Mouse (Mus musculus) CH12.LX (cell line): Measurements from ENCODE around the gene Upk3a.

Experiments
- CTCF ChIP-seq, 2 experiments: IDR thresholded peaks in 1 of 2; conservative IDR thresholded peaks in 1 of 2; 2 replicates each; pipeline ENCODE4 v1.5.1; 2011 to 2012; ENCODE audit warnings: low read depth in 2 of 2, low read length in 2 of 2, improper control_type of control experiment in 1 of 2, inconsistent platforms in 1 of 2, mild to moderate bottlenecking in 1 of 2, moderate library complexity in 1 of 2
- E2F4 ChIP-seq: IDR thresholded peaks from 2 replicates; pipeline ENCODE4 v1.6.1; 2011; ENCODE audit warnings: low read depth, low read length, improper control_type of control experiment; ENCODE audit not compliant: insufficient replicate concordance
- EP300 ChIP-seq: IDR thresholded peaks from 2 replicates; pipeline ENCODE4 v1.6.1; 2011; ENCODE audit warnings: low read length, improper control_type of control experiment
- JUND ChIP-seq: conservative IDR thresholded peaks from 2 replicates; pipeline ENCODE4 v1.6.1; 2011; ENCODE audit warnings: low read depth, low read length, improper control_type of control experiment
- NRF1 ChIP-seq: IDR thresholded peaks from 2 replicates; pipeline ENCODE4 v1.6.1; 2014; ENCODE audit warnings: low read depth, mild to moderate bottlenecking, inconsistent platforms, low read length, improper control_type of control experiment, moderate library complexity
- POLR2A ChIP-seq: IDR thresholded peaks from 2 replicates; pipeline ENCODE4 v1.6.1; 2011; ENCODE audit warnings: low read depth, mild to moderate bottlenecking, improper control_type of control experiment, low read length
- RAD21 ChIP-seq: IDR thresholded peaks from 2 replicates; pipeline ENCODE4 v1.6.1; 2011; ENCODE audit warnings: low read depth, mild to moderate bottlenecking, low read length, improper control_type of control experiment, moderate library complexity
- USF2 ChIP-seq: conservative IDR thresholded peaks from 2 replicates; pipeline ENCODE4 v1.6.1; 2011; ENCODE audit warnings: low read depth, low read length, improper control_type of control experiment
- ZC3H11A ChIP-seq: IDR thresholded peaks from 2 replicates; pipeline ENCODE4 v1.6.1; 2012; ENCODE audit warnings: low read depth, mild to moderate bottlenecking, inconsistent platforms, low read length, improper control_type of control experiment

DNA sequence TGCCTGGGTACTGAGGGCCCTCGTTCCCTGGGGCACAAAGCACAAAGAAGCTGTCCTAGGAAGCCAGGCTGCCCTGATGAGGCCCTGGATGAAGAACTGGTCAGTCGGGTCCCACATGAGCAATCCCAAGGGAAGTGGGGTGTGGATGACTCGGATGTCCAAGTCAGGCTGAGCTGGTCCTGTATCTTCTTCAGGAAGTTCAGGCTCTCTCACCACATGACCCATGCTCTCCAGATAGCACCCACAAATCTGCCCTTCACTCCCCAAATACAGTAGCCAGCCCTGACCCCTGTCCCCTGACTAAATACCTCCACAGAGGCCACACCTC is 43.4 kb upstream of the Upk3a start:
- TF ChIP-seq POLR2A (no peak), NRF1 (no peak), EP300 (no peak), CTCF (conservative IDR thresholded peaks at IDR 0.05 in 1 of 2, IDR thresholded peaks at IDR 0.05 in 1 of 2; ENCODE audit: low read depth in 2 of 2, low read length in 2 of 2) (no peak), USF2 (no peak), ZC3H11A (no peak), JUND (no peak), RAD21 (no peak), E2F4 (no peak)
